Mouse (Mus musculus): ENCODE measurements at regions not wholly inside any gene's neighbourhood (a gene's known extent, or its start where the extent isn't known, plus 50 kb on each side); places are given as distances from the start of the nearest gene placed in this dataset.

GRCm38 (mm10) chr5:97256445-97257060 lies 135.6 kb downstream of the Naa11 start:
- WGBS, result 87% methylated on average over 7 of the region's 7 CpGs

GRCm38 (mm10) chr5:97236930-97237329 lies 125.5 kb upstream of the Paqr3 start:
- DNase-seq (ENCODE audit: low spot score, missing footprints), result no peak
- no peaks in the 10 kb centered on the region for H3K9me3 ChIP-seq (ENCODE audit: control insufficient read depth, low read length)
- no peak overlapping the region for H3K9ac ChIP-seq (ENCODE audit: low read length)
- no peak overlapping the region for H3K4me3 ChIP-seq (ENCODE audit: low read depth, low read length)
- no peaks in the 10 kb centered on the region for H3K4me1 ChIP-seq (ENCODE audit: control insufficient read depth, insufficient read depth, low read length)
- no peak overlapping the region for H3K27ac ChIP-seq (ENCODE audit: low read depth, low read length)
- ATAC-seq (ENCODE audit: low FRiP score), result no peak
- WGBS, result 85% methylated on average over 2 of the region's 2 CpGs
- H3K4me2 ChIP-seq, result no peak overlapping the region
- no peaks in the 10 kb centered on the region for H3K36me3 ChIP-seq (ENCODE audit: control insufficient read depth, insufficient read depth, low read length)
- H3K27me3 ChIP-seq (ENCODE audit: control insufficient read depth, insufficient read depth, low read length), result no peaks in the 10 kb centered on the region

More at GRCm38 (mm10) chr5:97256445-97257060, 135.6 kb downstream of the Naa11 start:
- H3K36me3 ChIP-seq (ENCODE audit: control insufficient read depth, insufficient read depth, low read length), result no peaks in the 10 kb centered on the region
- ATAC-seq (ENCODE audit: low FRiP score), result no peak
- no peak overlapping the region for H3K27ac ChIP-seq (ENCODE audit: low read depth, low read length)
- no peaks in the 10 kb centered on the region for H3K4me1 ChIP-seq (ENCODE audit: control insufficient read depth, insufficient read depth, low read length)
- no peak for DNase-seq (ENCODE audit: low spot score, missing footprints)
- no peak overlapping the region for H3K4me3 ChIP-seq (ENCODE audit: low read depth, low read length)
- H3K4me2 ChIP-seq, result no peak overlapping the region
- H3K9ac ChIP-seq (ENCODE audit: low read length), result no peak overlapping the region
- H3K27me3 ChIP-seq (ENCODE audit: control insufficient read depth, insufficient read depth, low read length), result no peaks in the 10 kb centered on the region
- H3K9me3 ChIP-seq (ENCODE audit: control insufficient read depth, low read length), result no peaks in the 10 kb centered on the region

GRCm38 (mm10) chr5:97226425-97226824 lies 115.0 kb upstream of the Paqr3 start:
- no peak overlapping the region for H3K9ac ChIP-seq (ENCODE audit: low read length)
- DNase-seq (ENCODE audit: low spot score, missing footprints) (no peak), ATAC-seq (ENCODE audit: low FRiP score) (no peak)
- no peak overlapping the region for H3K4me3 ChIP-seq (ENCODE audit: low read depth, low read length)
- H3K4me1 ChIP-seq (ENCODE audit: control insufficient read depth, insufficient read depth, low read length), result peaks cover 3% of the 10 kb centered on the region; the same call in 1 of the 2 replicates
- no peaks in the 10 kb centered on the region for H3K9me3 ChIP-seq (ENCODE audit: control insufficient read depth, low read length)
- H3K4me2 ChIP-seq, result no peak overlapping the region
- no peaks in the 10 kb centered on the region for H3K27me3 ChIP-seq (ENCODE audit: control insufficient read depth, insufficient read depth, low read length)
- no peaks in the 10 kb centered on the region for H3K36me3 ChIP-seq (ENCODE audit: control insufficient read depth, insufficient read depth, low read length)
- WGBS, result 46% methylated on average over 2 of the region's 2 CpGs
- no peak overlapping the region for H3K27ac ChIP-seq (ENCODE audit: low read depth, low read length)

- 45% methylated on average over 12 of the region's 12 CpGs for WGBS
- no peak overlapping the region for H3K27ac ChIP-seq (ENCODE audit: low read depth, low read length)
- no peaks in the 10 kb centered on the region for H3K36me3 ChIP-seq (ENCODE audit: control insufficient read depth, insufficient read depth, low read length)
- H3K9ac ChIP-seq (ENCODE audit: low read length), result peak overlapping the region; percentile 24; the same call in 1 of the 2 replicates
- DNase-seq (ENCODE audit: low spot score, missing footprints) (no peak), ATAC-seq (ENCODE audit: low FRiP score) (no peak; the same call in 1 of the 2 replicates)
- peak overlapping the region; percentile 40 for H3K4me2 ChIP-seq
- H3K4me1 ChIP-seq (ENCODE audit: control insufficient read depth, insufficient read depth, low read length), result peaks cover 3% of the 10 kb centered on the region; the same call in 1 of the 2 replicates
- H3K4me3 ChIP-seq (ENCODE audit: low read depth, low read length), result peak overlapping the region; percentile 10; the same call in 1 of the 2 replicates
- no peaks in the 10 kb centered on the region; the same call in 1 of the 2 replicates for H3K27me3 ChIP-seq (ENCODE audit: control insufficient read depth, insufficient read depth, low read length)
- H3K9me3 ChIP-seq (ENCODE audit: control insufficient read depth, low read length), result no peaks in the 10 kb centered on the region
Observed at GRCm38 (mm10) chr5:97223238-97223857, 112.0 kb upstream of the Paqr3 start.

- Histone ChIP-seq H3K36me3 (ENCODE audit: control insufficient read depth, insufficient read depth, low read length) (no peaks in the 10 kb centered on the region), H3K4me2 (peak overlapping the region; percentile 40), H3K9ac (ENCODE audit: low read length) (peak overlapping the region; percentile 24; the same call in 1 of the 2 replicates), H3K4me3 (ENCODE audit: low read depth, low read length) (peak overlapping the region; percentile 10; the same call in 1 of the 2 replicates), H3K27ac (ENCODE audit: low read depth, low read length) (no peak overlapping the region), H3K4me1 (ENCODE audit: control insufficient read depth, insufficient read depth, low read length) (peaks cover 3% of the 10 kb centered on the region; the same call in 1 of the 2 replicates), H3K9me3 (ENCODE audit: control insufficient read depth, low read length) (no peaks in the 10 kb centered on the region), H3K27me3 (ENCODE audit: control insufficient read depth, insufficient read depth, low read length) (no peaks in the 10 kb centered on the region; the same call in 1 of the 2 replicates)
- DNase-seq (ENCODE audit: low spot score, missing footprints) (peak; percentile 91), ATAC-seq (ENCODE audit: low FRiP score) (peak; percentile 89)
- 25% methylated on average over 12 of the region's 12 CpGs for WGBS
Observed at GRCm38 (mm10) chr5:97222489-97223237, 111.3 kb upstream of the Paqr3 start.

GRCm38 (mm10) chr5:97218712-97219111 lies 107.3 kb upstream of the Paqr3 start:
- DNase-seq (ENCODE audit: low spot score, missing footprints) (no peak), ATAC-seq (ENCODE audit: low FRiP score) (no peak)
- Histone ChIP-seq H3K9me3 (ENCODE audit: control insufficient read depth, low read length) (no peaks in the 10 kb centered on the region), H3K4me3 (ENCODE audit: low read depth, low read length) (no peak overlapping the region), H3K27ac (ENCODE audit: low read depth, low read length) (no peak overlapping the region), H3K4me2 (no peak overlapping the region), H3K9ac (ENCODE audit: low read length) (no peak overlapping the region), H3K4me1 (ENCODE audit: control insufficient read depth, insufficient read depth, low read length) (peaks cover 3% of the 10 kb centered on the region; the same call in 1 of the 2 replicates), H3K27me3 (ENCODE audit: control insufficient read depth, insufficient read depth, low read length) (no peaks in the 10 kb centered on the region; the same call in 1 of the 2 replicates), H3K36me3 (ENCODE audit: control insufficient read depth, insufficient read depth, low read length) (no peaks in the 10 kb centered on the region)
- 50% methylated on average over 1 of the region's 1 CpGs for WGBS

- H3K27me3 ChIP-seq (ENCODE audit: control insufficient read depth, insufficient read depth, low read length), result no peaks in the 10 kb centered on the region
- no peaks in the 10 kb centered on the region for H3K9me3 ChIP-seq (ENCODE audit: control insufficient read depth, low read length)
- H3K27ac ChIP-seq (ENCODE audit: low read depth, low read length), result no peak overlapping the region
- no peaks in the 10 kb centered on the region for H3K36me3 ChIP-seq (ENCODE audit: control insufficient read depth, insufficient read depth, low read length)
- H3K4me2 ChIP-seq, result no peak overlapping the region
- H3K4me1 ChIP-seq (ENCODE audit: control insufficient read depth, insufficient read depth, low read length), result no peaks in the 10 kb centered on the region
- H3K9ac ChIP-seq (ENCODE audit: low read length), result no peak overlapping the region
- DNase-seq (ENCODE audit: low spot score, missing footprints), result no peak
- no peak for ATAC-seq (ENCODE audit: low FRiP score)
- H3K4me3 ChIP-seq (ENCODE audit: low read depth, low read length), result no peak overlapping the region
- 78% methylated on average over 4 of the region's 4 CpGs for WGBS
Observed at GRCm38 (mm10) chr5:97205606-97206005, 94.2 kb upstream of the Paqr3 start.

GRCm38 (mm10) chr5:97204337-97204736 lies 92.9 kb upstream of the Paqr3 start:
- DNase-seq (ENCODE audit: low spot score, missing footprints) (no peak), ATAC-seq (ENCODE audit: low FRiP score) (no peak)
- Histone ChIP-seq H3K9ac (ENCODE audit: low read length) (no peak overlapping the region), H3K9me3 (ENCODE audit: control insufficient read depth, low read length) (no peaks in the 10 kb centered on the region), H3K27ac (ENCODE audit: low read depth, low read length) (no peak overlapping the region), H3K4me1 (ENCODE audit: control insufficient read depth, insufficient read depth, low read length) (no peaks in the 10 kb centered on the region), H3K27me3 (ENCODE audit: control insufficient read depth, insufficient read depth, low read length) (no peaks in the 10 kb centered on the region), H3K4me3 (ENCODE audit: low read depth, low read length) (no peak overlapping the region), H3K4me2 (no peak overlapping the region), H3K36me3 (ENCODE audit: control insufficient read depth, insufficient read depth, low read length) (no peaks in the 10 kb centered on the region)
- 75% methylated on average over 2 of the region's 2 CpGs for WGBS

- H3K9me3 ChIP-seq (ENCODE audit: control insufficient read depth, low read length), result no peaks in the 10 kb centered on the region
- no peak overlapping the region for H3K9ac ChIP-seq (ENCODE audit: low read length)
- no peak overlapping the region for H3K4me2 ChIP-seq
- H3K4me1 ChIP-seq (ENCODE audit: control insufficient read depth, insufficient read depth, low read length), result no peaks in the 10 kb centered on the region
- no peaks in the 10 kb centered on the region for H3K27me3 ChIP-seq (ENCODE audit: control insufficient read depth, insufficient read depth, low read length)
- WGBS, result 79% methylated on average over 1 of the region's 1 CpGs
- H3K27ac ChIP-seq (ENCODE audit: low read depth, low read length), result no peak overlapping the region
- ATAC-seq (ENCODE audit: low FRiP score) (no peak), DNase-seq (ENCODE audit: low spot score, missing footprints) (no peak)
- no peaks in the 10 kb centered on the region for H3K36me3 ChIP-seq (ENCODE audit: control insufficient read depth, insufficient read depth, low read length)
- H3K4me3 ChIP-seq (ENCODE audit: low read depth, low read length), result no peak overlapping the region
Observed at GRCm38 (mm10) chr5:97203646-97204045, 92.2 kb upstream of the Paqr3 start.
